Mouse (Mus musculus): ENCODE results near the gene Mrps23. TPM values are rescaled to one million over a fixed set of nuclear protein-coding genes. Genes with fewer than 3 reads are reported as not detected.

The Mrps23 gene
- polyA plus RNA-seq, 1 experiment from 2014 or later = 60.4 TPM

GRCm38 (mm10) chr11:88227001-88227957 lies 23.1 kb downstream of the Mrps23 start:
- Histone ChIP-seq H3K4me1 (ENCODE audit: control insufficient read depth, insufficient read depth, low read length) (no peaks in the 10 kb centered on the region), H3K4me3 (ENCODE audit: low read depth, low read length) (no peak overlapping the region), H3K9ac (ENCODE audit: low read length) (no peak overlapping the region), H3K27me3 (ENCODE audit: control insufficient read depth, insufficient read depth, low read length) (no peaks in the 10 kb centered on the region), H3K36me3 (ENCODE audit: control insufficient read depth, insufficient read depth, low read length) (no peaks in the 10 kb centered on the region), H3K4me2 (ENCODE audit: low read depth, severe bottlenecking) (no peak overlapping the region), H3K9me3 (ENCODE audit: control insufficient read depth, low read length) (no peaks in the 10 kb centered on the region), H3K27ac (replicated peaks; ENCODE audit: low read depth, low read length) (no peak overlapping the region)
- 90% methylated on average over 17 of the region's 17 CpGs for WGBS
- DNase-seq (ENCODE audit: low spot score) (no peak), ATAC-seq (ENCODE audit: insufficient number of reproducible peaks, low FRiP score, low TSS enrichment, low read depth) (no peak)

GRCm38 (mm10) chr11:88231213-88231790 lies 27.1 kb downstream of the Mrps23 start:
- Histone ChIP-seq H3K27ac (replicated peaks; ENCODE audit: low read depth, low read length) (no peak overlapping the region), H3K4me3 (ENCODE audit: low read depth, low read length) (no peak overlapping the region), H3K36me3 (ENCODE audit: control insufficient read depth, insufficient read depth, low read length) (no peaks in the 10 kb centered on the region), H3K4me1 (ENCODE audit: control insufficient read depth, insufficient read depth, low read length) (peaks cover 14% of the 10 kb centered on the region), H3K9ac (ENCODE audit: low read length) (no peak overlapping the region), H3K4me2 (ENCODE audit: low read depth, severe bottlenecking) (no peak overlapping the region), H3K27me3 (ENCODE audit: control insufficient read depth, insufficient read depth, low read length) (no peaks in the 10 kb centered on the region), H3K9me3 (ENCODE audit: control insufficient read depth, low read length) (no peaks in the 10 kb centered on the region)
- ATAC-seq (ENCODE audit: insufficient number of reproducible peaks, low FRiP score, low TSS enrichment, low read depth) = no peak
- no peak for DNase-seq (ENCODE audit: low spot score)
- WGBS = 78% methylated on average over 4 of the region's 4 CpGs

GRCm38 (mm10) chr11:88233528-88234427 lies 29.6 kb downstream of the Mrps23 start:
- Histone ChIP-seq H3K9ac (ENCODE audit: low read length) (no peak overlapping the region), H3K4me2 (ENCODE audit: low read depth, severe bottlenecking) (no peak overlapping the region), H3K4me1 (ENCODE audit: control insufficient read depth, insufficient read depth, low read length) (peaks cover 16% of the 10 kb centered on the region), H3K27me3 (ENCODE audit: control insufficient read depth, insufficient read depth, low read length) (no peaks in the 10 kb centered on the region), H3K27ac (replicated peaks; ENCODE audit: low read depth, low read length) (0 out of 2 replicates have a peak overlapping the region, but pooled peaks have one; percentile 14), H3K4me3 (ENCODE audit: low read depth, low read length) (no peak overlapping the region), H3K36me3 (ENCODE audit: control insufficient read depth, insufficient read depth, low read length) (no peaks in the 10 kb centered on the region), H3K9me3 (ENCODE audit: control insufficient read depth, low read length) (no peaks in the 10 kb centered on the region)
- no peak for DNase-seq (ENCODE audit: low spot score)
- WGBS = 52% methylated on average over 17 of the region's 17 CpGs
- ATAC-seq (ENCODE audit: insufficient number of reproducible peaks, low FRiP score, low TSS enrichment, low read depth) = no peak

- 26% methylated on average over 4 of the region's 4 CpGs for WGBS
Measured at GRCm38 (mm10) chr11:88234789-88235188, 30.6 kb downstream of the Mrps23 start.

DNA sequence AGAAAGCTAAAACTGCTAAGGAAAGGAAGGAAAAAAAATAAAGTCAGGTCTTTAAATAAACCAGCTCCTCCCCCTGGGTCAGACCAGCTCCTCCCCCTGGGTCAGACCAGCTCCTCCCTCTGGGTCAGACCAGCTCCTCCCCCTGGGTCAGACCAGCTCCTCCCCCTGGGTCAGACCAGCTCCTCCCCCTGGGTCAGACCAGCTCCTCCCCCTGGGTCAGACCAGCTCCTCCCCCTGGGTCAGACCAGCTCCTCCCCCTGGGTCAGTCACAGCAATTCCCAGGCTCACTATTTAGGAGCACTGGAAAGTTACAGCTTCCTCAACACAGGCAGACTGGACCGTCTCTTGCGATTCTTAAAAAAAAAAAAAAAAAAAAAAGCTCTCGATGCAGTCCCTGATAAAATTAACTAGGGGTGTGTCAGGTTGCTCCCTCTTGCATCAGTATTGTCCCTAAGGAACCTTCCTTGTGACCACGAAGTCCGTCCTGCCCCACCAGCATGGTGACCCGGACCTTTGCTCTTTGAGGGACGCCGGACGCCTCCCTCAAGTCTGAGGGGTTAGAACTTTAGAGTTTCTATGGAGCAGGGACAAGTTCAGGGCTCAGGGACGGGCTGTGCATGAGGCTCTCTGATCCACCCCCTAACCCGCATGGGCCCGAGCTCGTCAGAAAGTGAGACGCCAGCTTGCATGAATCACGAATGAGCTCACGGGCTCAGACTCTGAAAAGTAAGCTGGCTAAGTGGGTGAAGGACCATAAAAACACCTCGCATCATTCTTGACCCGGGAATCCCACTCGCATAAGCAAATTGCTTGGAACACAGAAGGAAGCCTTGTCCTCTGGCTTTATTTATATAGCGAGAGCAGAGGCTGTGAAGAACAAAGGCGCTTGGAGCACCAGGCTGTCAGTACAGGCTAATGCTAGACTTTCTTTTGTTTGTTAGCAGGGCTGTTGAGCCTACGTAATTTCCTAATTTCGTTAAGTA lies 31.3 kb downstream of the Mrps23 start:
- Histone ChIP-seq H3K9me3 (ENCODE audit: control insufficient read depth, low read length) (no peaks in the 10 kb centered on the region), H3K27ac (replicated peaks; ENCODE audit: low read depth, low read length) (peak overlapping the region; percentile 30; the same call in 1 of the 2 replicates), H3K36me3 (ENCODE audit: control insufficient read depth, insufficient read depth, low read length) (no peaks in the 10 kb centered on the region), H3K4me2 (ENCODE audit: low read depth, severe bottlenecking) (peak overlapping the region; percentile 35), H3K4me1 (ENCODE audit: control insufficient read depth, insufficient read depth, low read length) (peaks cover 16% of the 10 kb centered on the region), H3K4me3 (ENCODE audit: low read depth, low read length) (no peak overlapping the region), H3K27me3 (ENCODE audit: control insufficient read depth, insufficient read depth, low read length) (no peaks in the 10 kb centered on the region), H3K9ac (ENCODE audit: low read length) (no peak overlapping the region)
- WGBS = 10% methylated on average over 23 of the region's 23 CpGs
- DNase-seq (ENCODE audit: low spot score) (peak; percentile 69), ATAC-seq (ENCODE audit: insufficient number of reproducible peaks, low FRiP score, low TSS enrichment, low read depth) (peak; percentile 49; the same call in 1 of the 2 replicates)

More at GRCm38 (mm10) chr11:88234789-88235188, 30.6 kb downstream of the Mrps23 start:
- peaks cover 16% of the 10 kb centered on the region for H3K4me1 ChIP-seq (ENCODE audit: control insufficient read depth, insufficient read depth, low read length)
- H3K27me3 ChIP-seq (ENCODE audit: control insufficient read depth, insufficient read depth, low read length) = no peaks in the 10 kb centered on the region
- no peaks in the 10 kb centered on the region for H3K36me3 ChIP-seq (ENCODE audit: control insufficient read depth, insufficient read depth, low read length)
- H3K27ac ChIP-seq (replicated peaks; ENCODE audit: low read depth, low read length) = no peak overlapping the region
- H3K4me2 ChIP-seq (ENCODE audit: low read depth, severe bottlenecking) = no peak overlapping the region
- DNase-seq (ENCODE audit: low spot score) = no peak
- H3K9me3 ChIP-seq (ENCODE audit: control insufficient read depth, low read length) = no peaks in the 10 kb centered on the region
- ATAC-seq (ENCODE audit: insufficient number of reproducible peaks, low FRiP score, low TSS enrichment, low read depth) = 0 out of 2 replicates have a peak, but pooled peaks have one; percentile 18
- H3K9ac ChIP-seq (ENCODE audit: low read length) = no peak overlapping the region
- no peak overlapping the region for H3K4me3 ChIP-seq (ENCODE audit: low read depth, low read length)

GRCm38 (mm10) chr11:88240275-88240674 lies 36.1 kb downstream of the Mrps23 start:
- Histone ChIP-seq H3K36me3 (ENCODE audit: control insufficient read depth, insufficient read depth, low read length) (no peaks in the 10 kb centered on the region), H3K9me3 (ENCODE audit: control insufficient read depth, low read length) (no peaks in the 10 kb centered on the region), H3K4me1 (ENCODE audit: control insufficient read depth, insufficient read depth, low read length) (peaks cover 19% of the 10 kb centered on the region), H3K27me3 (ENCODE audit: control insufficient read depth, insufficient read depth, low read length) (no peaks in the 10 kb centered on the region), H3K27ac (replicated peaks; ENCODE audit: low read depth, low read length) (peak overlapping the region; percentile 60), H3K9ac (ENCODE audit: low read length) (no peak overlapping the region), H3K4me2 (ENCODE audit: low read depth, severe bottlenecking) (no peak overlapping the region), H3K4me3 (ENCODE audit: low read depth, low read length) (no peak overlapping the region)
- ATAC-seq (ENCODE audit: insufficient number of reproducible peaks, low FRiP score, low TSS enrichment, low read depth) = no peak
- no peak for DNase-seq (ENCODE audit: low spot score)
- WGBS = 72% methylated on average over 10 of the region's 10 CpGs

DNA sequence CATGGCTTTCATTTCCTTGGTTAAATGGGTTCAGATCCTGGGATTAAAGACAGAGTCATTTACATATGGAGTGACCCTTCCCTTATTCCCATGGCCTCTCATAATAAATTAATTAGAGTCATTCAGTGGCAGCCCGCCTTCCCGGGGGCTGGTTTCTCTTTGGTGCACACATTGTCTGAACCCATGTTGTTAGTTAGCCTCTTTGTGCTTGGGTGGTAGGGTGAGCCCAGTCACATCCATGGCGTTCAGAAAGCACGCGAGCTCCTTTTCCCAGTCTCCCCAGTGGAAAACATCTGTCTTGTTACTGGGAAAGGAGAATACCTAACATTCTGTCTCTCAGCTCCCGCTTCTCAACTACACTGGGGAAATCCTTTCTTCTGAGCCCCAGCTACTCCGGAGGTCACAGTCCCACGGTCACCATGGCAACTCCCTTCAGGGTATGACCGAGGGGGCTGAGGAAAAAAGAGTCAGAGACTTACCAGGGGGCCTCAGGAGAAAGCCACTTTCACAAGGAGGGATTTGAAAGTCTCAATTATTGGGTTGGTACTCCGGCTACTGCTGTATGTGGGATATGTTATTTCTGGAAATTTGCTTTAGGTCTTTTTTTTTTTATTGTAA lies 36.7 kb downstream of the Mrps23 start:
- Histone ChIP-seq H3K36me3 (ENCODE audit: control insufficient read depth, insufficient read depth, low read length) (no peaks in the 10 kb centered on the region), H3K9me3 (ENCODE audit: control insufficient read depth, low read length) (no peaks in the 10 kb centered on the region), H3K4me1 (ENCODE audit: control insufficient read depth, insufficient read depth, low read length) (peaks cover 16% of the 10 kb centered on the region), H3K4me2 (ENCODE audit: low read depth, severe bottlenecking) (peak overlapping the region; percentile 11; the same call in 1 of the 2 replicates), H3K27ac (replicated peaks; ENCODE audit: low read depth, low read length) (peak overlapping the region; percentile 60), H3K9ac (ENCODE audit: low read length) (peak overlapping the region; percentile 23; the same call in 1 of the 2 replicates), H3K27me3 (ENCODE audit: control insufficient read depth, insufficient read depth, low read length) (no peaks in the 10 kb centered on the region), H3K4me3 (ENCODE audit: low read depth, low read length) (no peak overlapping the region)
- 2% methylated on average over 10 of the region's 10 CpGs for WGBS
- ATAC-seq (ENCODE audit: insufficient number of reproducible peaks, low FRiP score, low TSS enrichment, low read depth) = peak; percentile 71; the same call in 1 of the 2 replicates
- DNase-seq (ENCODE audit: low spot score) = peak; percentile 79

All from limb, embryonic 11.5 days (tissue).